Mouse (Mus musculus) forebrain, embryonic 16.5 days (tissue): Measurements from ENCODE around the gene Peli2. TPM values are rescaled to one million over a fixed set of nuclear protein-coding genes. Genes with fewer than 3 reads are reported as not detected.

ENCODE experiments used
- ATAC-seq: fragments of 200-750 bp; cut with Nextera tagmentation; 2 replicates; pipeline ENCODE4 v1.8.0; 2017; ENCODE audit warnings: mild to moderate bottlenecking, moderate library complexity
- H3K27ac ChIP-seq: fragments of 300-500 bp; sonication (generic); 2 replicates; pipeline ENCODE4 v1.5.1; 2014; ENCODE audit warnings: low read length, control low read depth
- H3K27me3 ChIP-seq: fragments of 300-500 bp; sonication (generic); replicated peaks from 2 replicates; pipeline ENCODE4 v1.6.1; 2014; ENCODE audit warnings: low read length; ENCODE audit not compliant: control insufficient read depth, insufficient read depth
- H3K36me3 ChIP-seq: fragments of 300-500 bp; sonication (generic); 2 replicates; pipeline ENCODE4 v1.6.1; 2014; ENCODE audit not compliant: control insufficient read depth, insufficient read depth
- H3K4me1 ChIP-seq: fragments of 300-500 bp; sonication (generic); replicated peaks from 2 replicates; pipeline ENCODE4 v1.6.1; 2014; ENCODE audit warnings: low read length; ENCODE audit not compliant: control insufficient read depth, insufficient read depth
- H3K4me2 ChIP-seq: fragments of 300-500 bp; sonication (generic); 2 replicates; pipeline ENCODE4 v1.6.1; 2014; ENCODE audit warnings: mild to moderate bottlenecking, low read length, control low read depth
- H3K4me3 ChIP-seq: fragments of 300-500 bp; sonication (generic); replicated peaks from 2 replicates; pipeline ENCODE4 v1.5.1; 2014; ENCODE audit warnings: mild to moderate bottlenecking, low read length, control low read depth
- H3K9ac ChIP-seq: fragments of 300-500 bp; sonication (generic); replicated peaks from 2 replicates; pipeline ENCODE4 v1.6.1; 2014; ENCODE audit warnings: low read depth, low read length, control low read depth
- H3K9me3 ChIP-seq: fragments of 300-500 bp; sonication (generic); 2 replicates; pipeline ENCODE4 v1.6.1; 2016; ENCODE audit warnings: low read length; ENCODE audit not compliant: control insufficient read depth
- WGBS: fragments of 180-500 bp; shearing (Covaris S2); extraction: QIAGEN DNeasy Blood & Tissue Kit; methylation state at CpG from one replicate; pipeline ENCODE4 v1.1.7; 2014; 5-methylcytosine and 5-hydroxymethylcytosine counted together
- polyA plus RNA-seq: library from polyadenylated mRNA; unstranded; fragments of >200 nt; fragmentation: Nextera tagmentation; extraction: Ambion mirVana; gene quantifications from 2 replicates; pipeline ENCODE4 v1.2.1, GENCODE M21; 2015

Gene Peli2
- polyA plus RNA-seq, 1 experiment from 2014 or later: 10.5 TPM

DNA sequence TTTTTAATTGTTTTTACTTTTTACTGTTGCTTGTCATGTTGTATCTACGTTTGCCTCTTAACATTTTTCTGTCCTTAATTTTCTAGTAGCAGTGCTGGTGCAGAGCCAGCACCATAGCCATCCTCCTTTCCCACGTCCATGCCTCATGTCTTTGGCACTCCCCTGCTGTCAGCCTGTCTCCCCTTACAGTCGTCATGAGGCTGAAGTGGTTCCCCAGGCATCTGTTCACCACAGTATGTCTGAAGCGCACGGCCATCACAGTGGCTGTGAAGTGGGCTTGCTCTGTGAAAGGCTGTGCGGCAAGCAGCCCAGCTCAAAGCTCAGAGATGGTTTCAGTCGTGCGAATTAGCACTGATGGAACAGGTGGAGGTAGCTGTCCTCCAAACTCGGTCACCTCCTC lies 66.5 kb downstream of the Peli2 start:
- ATAC-seq: no peak
- Histone ChIP-seq H3K9ac (no peak overlapping the region), H3K4me2 (no peak overlapping the region), H3K36me3 (no peaks in the 10 kb centered on the region; the same call in 1 of the 2 replicates), H3K27ac (no peak overlapping the region), H3K4me1 (no peaks in the 10 kb centered on the region), H3K4me3 (no peak overlapping the region), H3K27me3 (no peaks in the 10 kb centered on the region), H3K9me3 (peaks cover 8% of the 10 kb centered on the region; the same call in 1 of the 2 replicates)
- 68% methylated on average over 9 of the region's 9 CpGs for WGBS

- ATAC-seq: no peak
- Histone ChIP-seq H3K4me3 (no peak overlapping the region), H3K9me3 (no peaks in the 10 kb centered on the region), H3K36me3 (no peaks in the 10 kb centered on the region), H3K4me2 (no peak overlapping the region), H3K27me3 (no peaks in the 10 kb centered on the region), H3K4me1 (no peaks in the 10 kb centered on the region), H3K27ac (no peak overlapping the region), H3K9ac (no peak overlapping the region)
- WGBS: 68% methylated on average over 8 of the region's 8 CpGs
These were observed 68.7 kb downstream of the Peli2 start for GRCm38 (mm10) chr14:48189330-48189729.

DNA sequence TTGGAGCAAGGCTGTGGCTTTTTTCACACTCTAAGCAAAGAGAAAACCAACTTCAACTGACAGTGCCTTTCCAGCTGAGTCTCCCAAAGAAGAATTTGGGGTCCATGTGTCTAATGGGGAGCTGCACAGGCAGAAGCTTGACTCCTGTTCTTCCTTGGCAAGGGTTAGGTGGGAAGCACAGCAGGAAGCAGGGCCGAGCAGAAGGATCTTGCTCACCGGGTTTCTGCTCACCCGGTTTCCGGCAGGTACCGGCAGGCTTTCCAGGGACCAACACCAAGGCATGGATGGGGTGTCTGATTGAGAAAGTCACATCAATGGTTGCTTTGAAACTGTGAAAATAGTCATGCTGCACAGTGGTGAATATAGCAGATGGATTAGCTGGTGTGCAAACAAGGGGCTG lies 70.3 kb downstream of the Peli2 start:
- no peak overlapping the region for H3K27ac ChIP-seq
- H3K36me3 ChIP-seq: no peaks in the 10 kb centered on the region
- no peak overlapping the region for H3K9ac ChIP-seq
- WGBS: 90% methylated on average over 5 of the region's 5 CpGs
- H3K27me3 ChIP-seq: no peaks in the 10 kb centered on the region
- H3K4me3 ChIP-seq: no peak overlapping the region
- H3K4me2 ChIP-seq: no peak overlapping the region
- H3K9me3 ChIP-seq: no peaks in the 10 kb centered on the region
- H3K4me1 ChIP-seq: no peaks in the 10 kb centered on the region
- ATAC-seq: no peak

DNA sequence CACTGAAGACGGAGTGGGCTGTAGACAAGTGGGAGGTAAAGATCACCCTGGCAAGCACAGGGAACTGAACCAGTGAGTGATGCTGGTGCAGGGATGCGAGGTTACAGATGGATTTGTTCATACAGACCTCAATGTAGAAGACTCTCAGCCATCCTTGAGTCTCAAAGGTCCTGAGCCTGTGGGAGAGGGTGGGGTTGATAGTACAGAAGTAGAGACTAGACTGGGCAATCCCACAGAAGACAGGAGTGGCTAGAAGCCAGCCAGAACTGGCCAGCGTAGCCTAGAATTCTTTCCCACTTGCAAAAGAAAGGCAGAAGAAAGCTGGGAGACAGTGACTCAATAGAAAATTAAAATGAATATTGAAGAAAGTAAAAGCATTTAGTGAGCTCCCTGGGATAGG lies 71.3 kb downstream of the Peli2 start:
- no peaks in the 10 kb centered on the region for H3K36me3 ChIP-seq
- H3K4me2 ChIP-seq: no peak overlapping the region
- H3K27me3 ChIP-seq: no peaks in the 10 kb centered on the region
- H3K27ac ChIP-seq: no peak overlapping the region
- H3K4me1 ChIP-seq: peaks cover 2% of the 10 kb centered on the region
- no peak for ATAC-seq
- H3K4me3 ChIP-seq: no peak overlapping the region
- WGBS: 89% methylated on average over 3 of the region's 3 CpGs
- no peak overlapping the region for H3K9ac ChIP-seq
- no peaks in the 10 kb centered on the region for H3K9me3 ChIP-seq

DNA sequence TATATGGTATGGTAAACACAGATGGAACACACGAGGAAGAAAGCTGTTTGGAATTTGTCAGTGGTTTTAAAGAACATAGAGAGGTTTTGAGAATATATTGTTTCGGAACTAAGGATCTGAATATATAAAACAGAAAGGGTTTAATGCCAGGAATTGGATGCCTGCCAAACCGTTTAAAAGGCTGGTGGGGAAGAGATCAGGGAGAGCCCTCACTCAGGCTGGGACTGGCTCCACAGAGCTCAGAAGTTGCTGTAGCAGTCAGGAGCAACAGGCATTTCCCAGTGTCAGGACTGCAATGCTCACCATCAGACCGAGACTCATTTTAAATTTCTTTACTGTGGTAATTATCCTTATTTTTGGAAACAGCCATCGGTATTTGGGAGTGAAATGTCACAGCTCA lies 76.2 kb downstream of the Peli2 start:
- 9% methylated on average over 5 of the region's 5 CpGs for WGBS
- Histone ChIP-seq H3K27me3 (no peaks in the 10 kb centered on the region), H3K27ac (no peak overlapping the region), H3K36me3 (no peaks in the 10 kb centered on the region), H3K4me2 (no peak overlapping the region), H3K9me3 (no peaks in the 10 kb centered on the region), H3K4me3 (no peak overlapping the region), H3K9ac (no peak overlapping the region), H3K4me1 (peaks cover 23% of the 10 kb centered on the region)
- peak; percentile 57; the same call in 1 of the 2 replicates for ATAC-seq

DNA sequence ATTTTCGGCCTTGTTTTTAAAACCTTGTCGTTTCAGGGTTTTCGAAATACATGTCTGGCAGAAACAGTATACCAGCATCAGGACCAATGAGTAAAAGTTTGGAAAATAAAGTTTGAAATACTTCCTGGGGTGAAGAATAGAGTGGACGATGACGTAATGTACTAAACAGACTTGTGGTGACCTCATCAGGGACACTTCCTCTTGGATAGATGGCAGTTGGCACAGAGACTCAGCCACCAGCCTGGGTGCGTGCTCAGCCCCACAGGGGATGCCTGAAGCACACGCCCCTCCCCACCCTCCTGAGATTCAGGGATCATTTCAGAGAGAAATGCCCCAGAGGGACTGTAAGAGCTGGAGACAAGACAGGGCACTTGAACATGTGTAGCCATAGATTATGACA lies 76.7 kb downstream of the Peli2 start:
- Histone ChIP-seq H3K9me3 (no peaks in the 10 kb centered on the region), H3K27me3 (no peaks in the 10 kb centered on the region), H3K36me3 (no peaks in the 10 kb centered on the region), H3K9ac (no peak overlapping the region), H3K4me3 (no peak overlapping the region), H3K4me2 (no peak overlapping the region), H3K4me1 (peaks cover 23% of the 10 kb centered on the region), H3K27ac (no peak overlapping the region)
- 0 out of 2 replicates have a peak, but pooled peaks have one; percentile 6 for ATAC-seq
- WGBS: 49% methylated on average over 7 of the region's 7 CpGs

- Histone ChIP-seq H3K4me2 (no peak overlapping the region), H3K9ac (no peak overlapping the region), H3K4me1 (peaks cover 23% of the 10 kb centered on the region), H3K27me3 (no peaks in the 10 kb centered on the region), H3K27ac (no peak overlapping the region), H3K4me3 (no peak overlapping the region), H3K36me3 (no peaks in the 10 kb centered on the region), H3K9me3 (no peaks in the 10 kb centered on the region)
- ATAC-seq: no peak
- 34% methylated on average over 8 of the region's 8 CpGs for WGBS
These were observed 77.7 kb downstream of the Peli2 start for GRCm38 (mm10) chr14:48198190-48198954.

GRCm38 (mm10) chr14:48198957-48199356 lies 78.3 kb downstream of the Peli2 start:
- Histone ChIP-seq H3K4me3 (no peak overlapping the region), H3K27ac (no peak overlapping the region), H3K9me3 (no peaks in the 10 kb centered on the region), H3K4me2 (no peak overlapping the region), H3K27me3 (no peaks in the 10 kb centered on the region), H3K36me3 (no peaks in the 10 kb centered on the region), H3K4me1 (peaks cover 23% of the 10 kb centered on the region), H3K9ac (no peak overlapping the region)
- WGBS: 67% methylated on average over 16 of the region's 16 CpGs
- ATAC-seq: no peak

GRCm38 (mm10) chr14:48199506-48199905 lies 78.9 kb downstream of the Peli2 start:
- 0 out of 2 replicates have a peak overlapping the region, but pooled peaks have one; percentile 2 for H3K9ac ChIP-seq
- H3K27me3 ChIP-seq: no peaks in the 10 kb centered on the region
- WGBS: 68% methylated on average over 4 of the region's 4 CpGs
- no peak overlapping the region for H3K4me2 ChIP-seq
- peaks cover 23% of the 10 kb centered on the region for H3K4me1 ChIP-seq
- no peak overlapping the region for H3K27ac ChIP-seq
- H3K36me3 ChIP-seq: no peaks in the 10 kb centered on the region
- H3K4me3 ChIP-seq: no peak overlapping the region
- H3K9me3 ChIP-seq: no peaks in the 10 kb centered on the region
- no peak for ATAC-seq
